Mouse (Mus musculus): Measurements from ENCODE around the gene Actg1.
A peak's percentile ranks its signal among the peaks of the same experiment; 100 is the strongest.

The Actg1 gene

DNA sequence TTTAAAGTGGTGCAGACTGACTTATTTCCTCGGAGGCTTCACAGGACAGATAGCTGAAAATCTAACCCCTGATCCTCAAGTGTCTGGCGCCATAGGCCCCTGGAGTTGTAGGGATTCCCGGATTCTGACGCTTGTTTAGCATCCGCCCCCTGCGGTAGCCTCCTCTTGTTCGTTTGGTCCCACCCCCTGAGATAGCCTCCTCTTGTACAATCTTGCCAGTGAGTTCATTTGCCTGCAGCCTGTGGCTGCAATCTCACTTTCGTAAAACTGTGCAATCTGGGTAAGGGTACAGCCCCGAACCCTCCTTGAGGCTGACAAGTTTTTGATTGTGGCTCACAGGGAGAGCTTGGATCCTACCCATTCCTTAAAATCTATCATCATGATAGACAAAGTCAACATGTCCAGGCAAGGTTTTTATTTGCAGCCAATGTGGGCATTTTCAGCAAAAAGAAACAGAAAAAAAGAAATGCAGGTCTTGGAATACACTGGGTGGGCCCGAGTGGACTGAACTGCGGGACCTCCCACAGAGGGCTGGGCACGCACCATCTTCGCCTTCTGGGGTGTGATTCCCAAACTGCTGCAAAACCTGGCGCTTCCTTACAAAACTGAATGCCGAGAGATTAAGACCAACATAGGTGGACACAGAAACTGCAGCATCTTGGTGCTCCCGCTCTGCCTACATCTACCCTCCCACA lies 33.5 kb downstream of the Actg1 start:
- Histone ChIP-seq H3K36me3 (ENCODE audit: control insufficient read depth, insufficient read depth, low read length, poor library complexity, severe bottlenecking) (no peaks in the 10 kb centered on the region), H3K27me3 (ENCODE audit: control insufficient read depth, insufficient read depth, low read length, poor library complexity, severe bottlenecking) (no peaks in the 10 kb centered on the region; the same call in 1 of the 2 replicates)
- DNase-seq (ENCODE audit: low read depth, low spot score) = no peak

DNA sequence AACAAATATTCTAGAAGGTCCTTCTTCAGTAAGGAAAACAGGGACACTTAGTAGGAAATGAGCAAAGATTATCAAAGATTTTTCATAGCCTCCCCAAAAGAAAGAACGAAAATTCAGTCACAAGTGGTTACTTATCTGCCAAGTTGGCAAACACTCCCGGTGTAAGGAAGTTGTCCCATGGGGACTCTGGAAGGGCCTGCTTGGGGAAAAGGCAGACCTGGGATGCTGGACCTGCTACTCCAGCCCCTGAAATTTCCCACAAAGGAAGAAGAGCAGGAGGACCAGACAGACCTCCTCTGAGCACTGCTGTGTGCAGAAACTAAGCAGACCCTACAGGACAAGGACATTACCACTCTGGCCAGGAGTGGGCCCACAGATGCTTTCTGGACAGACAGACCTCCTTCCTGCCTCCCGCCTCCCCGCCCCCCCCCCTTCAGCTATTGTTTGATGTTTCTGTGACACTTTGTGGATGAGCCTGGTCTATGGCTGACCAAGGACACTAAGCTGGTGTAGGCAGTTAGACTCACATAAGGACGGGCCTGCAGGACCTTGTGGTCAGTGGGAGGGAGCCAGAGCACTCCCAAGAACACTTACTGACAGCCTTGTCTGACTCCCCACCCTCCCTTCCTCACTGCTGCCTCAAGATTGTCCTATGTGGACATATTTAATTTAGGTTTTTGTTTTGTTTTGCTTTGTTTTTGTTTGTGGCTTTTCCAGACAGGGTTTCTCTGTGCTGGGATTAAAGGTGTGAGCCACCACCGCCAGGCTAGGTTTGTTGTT lies 34.2 kb downstream of the Actg1 start:
- Histone ChIP-seq H3K36me3 (ENCODE audit: control insufficient read depth, insufficient read depth, low read length, poor library complexity, severe bottlenecking) (no peaks in the 10 kb centered on the region), H3K27me3 (ENCODE audit: control insufficient read depth, insufficient read depth, low read length, poor library complexity, severe bottlenecking) (no peaks in the 10 kb centered on the region; the same call in 1 of the 2 replicates)
- no peak for DNase-seq (ENCODE audit: low read depth, low spot score)

DNA sequence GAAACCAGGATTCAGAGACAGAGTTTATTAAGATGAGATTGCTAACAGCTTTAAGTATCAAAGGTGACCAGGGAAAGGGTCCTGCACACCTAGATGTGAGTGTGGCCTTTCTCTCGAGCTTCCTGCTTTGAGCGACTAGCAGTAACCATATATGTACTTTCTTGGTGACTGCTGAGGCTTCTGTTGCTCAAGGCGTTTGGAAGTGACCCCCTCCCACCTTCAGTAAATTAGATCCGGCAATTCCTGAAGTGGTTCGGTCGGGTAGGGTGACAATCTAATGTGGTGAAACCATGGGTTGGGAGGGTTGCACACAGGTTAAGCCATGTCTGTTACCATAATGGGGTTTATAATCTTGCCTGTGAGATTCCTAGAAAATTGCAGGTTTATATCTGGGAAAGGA lies 36.3 kb downstream of the Actg1 start:
- no peaks in the 10 kb centered on the region for H3K36me3 ChIP-seq (ENCODE audit: control insufficient read depth, insufficient read depth, low read length, poor library complexity, severe bottlenecking)
- DNase-seq (ENCODE audit: low read depth, low spot score) = no peak
- H3K27me3 ChIP-seq (ENCODE audit: control insufficient read depth, insufficient read depth, low read length, poor library complexity, severe bottlenecking) = no peaks in the 10 kb centered on the region; the same call in 1 of the 2 replicates

DNA sequence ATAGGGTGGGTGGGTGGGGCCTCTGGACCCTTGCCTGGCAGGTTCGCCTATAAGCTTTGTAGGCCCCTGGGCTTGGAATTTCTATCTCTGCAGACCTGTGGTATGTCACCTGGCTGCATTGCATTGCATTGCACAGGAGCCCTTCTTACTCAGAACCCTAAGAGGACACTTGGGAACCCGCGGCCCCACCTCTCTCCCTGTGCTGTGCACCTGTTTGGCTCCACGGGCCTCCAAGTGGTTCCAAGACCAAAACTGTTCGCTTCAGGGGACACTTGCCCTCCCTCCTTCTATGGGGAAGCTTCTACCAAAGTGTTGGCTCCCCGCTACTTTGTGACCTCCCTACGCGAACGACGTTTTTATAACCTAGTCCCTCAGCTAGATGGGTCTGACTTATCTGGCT lies 36.8 kb downstream of the Actg1 start:
- Histone ChIP-seq H3K36me3 (ENCODE audit: control insufficient read depth, insufficient read depth, low read length, poor library complexity, severe bottlenecking) (no peaks in the 10 kb centered on the region), H3K27me3 (ENCODE audit: control insufficient read depth, insufficient read depth, low read length, poor library complexity, severe bottlenecking) (no peaks in the 10 kb centered on the region; the same call in 1 of the 2 replicates)
- DNase-seq (ENCODE audit: low read depth, low spot score) = no peak

DNA sequence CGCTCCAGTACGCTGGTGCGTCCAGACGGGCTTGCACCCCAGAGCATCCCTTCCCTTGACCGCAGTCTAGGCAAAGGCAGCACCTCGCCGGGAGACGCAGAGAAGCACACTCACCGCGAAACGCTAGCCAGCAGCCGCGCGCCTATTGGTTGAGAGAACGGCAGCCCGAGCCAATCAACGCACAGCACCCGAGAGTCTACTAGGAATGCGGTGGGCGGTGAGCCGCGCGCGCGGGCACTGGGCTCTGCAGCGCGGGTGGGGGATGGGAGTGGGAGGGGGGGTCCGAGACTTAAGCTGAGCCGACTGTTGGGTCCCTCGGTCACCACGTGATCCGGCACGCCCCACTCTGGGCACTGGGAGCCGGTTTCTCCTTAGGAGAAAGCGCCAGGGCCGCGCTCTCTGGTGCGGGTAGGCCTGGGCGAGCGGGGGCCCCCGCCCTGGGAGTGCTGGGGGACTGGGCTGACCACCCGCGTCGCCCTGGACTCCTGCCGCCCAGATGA lies 37.5 kb downstream of the Actg1 start:
- Histone ChIP-seq H3K36me3 (ENCODE audit: control insufficient read depth, insufficient read depth, low read length, poor library complexity, severe bottlenecking) (no peaks in the 10 kb centered on the region), H3K27me3 (ENCODE audit: control insufficient read depth, insufficient read depth, low read length, poor library complexity, severe bottlenecking) (no peaks in the 10 kb centered on the region; the same call in 1 of the 2 replicates)
- peak; percentile 45 for DNase-seq (ENCODE audit: low read depth, low spot score)

DNA sequence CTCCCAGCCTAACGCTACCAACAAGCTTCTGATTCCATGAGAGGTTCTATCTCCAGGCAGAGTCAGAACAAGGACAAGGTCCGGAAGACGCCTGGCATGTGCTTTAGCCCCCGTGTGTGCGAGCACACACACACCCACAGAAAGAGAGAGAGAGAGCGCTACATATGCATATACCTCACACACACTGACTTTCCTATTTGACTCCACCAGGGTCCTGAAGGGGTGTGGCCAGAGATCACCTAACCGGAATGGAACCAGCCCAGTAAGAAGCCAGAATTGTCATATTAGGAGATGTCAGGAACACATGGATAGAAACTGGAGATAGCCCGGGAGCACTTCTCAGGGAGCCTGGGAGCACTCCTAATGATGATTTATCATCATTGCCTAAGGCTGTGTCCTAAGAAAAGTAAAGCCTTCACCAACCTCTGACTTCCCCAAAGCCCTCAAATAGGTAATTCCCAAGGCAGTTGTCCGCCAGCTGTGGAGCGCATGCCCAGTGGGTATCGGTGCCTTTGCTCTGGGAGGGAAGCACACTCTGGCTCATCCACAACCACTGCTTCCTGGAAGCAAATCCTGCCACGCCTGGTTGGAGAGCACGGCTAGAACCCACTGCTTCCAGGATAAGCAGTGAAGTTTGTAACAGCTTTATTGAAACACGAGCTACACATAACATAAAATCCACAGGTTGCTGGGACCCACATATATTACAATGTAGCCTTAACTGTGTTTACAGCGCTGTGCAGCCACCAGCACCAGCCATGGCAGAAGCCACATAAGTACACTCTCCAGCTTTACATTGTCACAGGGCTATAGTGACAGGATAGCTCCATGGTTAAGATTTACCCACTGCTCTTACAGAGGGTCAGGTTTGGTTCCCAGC lies 39.7 kb downstream of the Actg1 start:
- no peaks in the 10 kb centered on the region; the same call in 1 of the 2 replicates for H3K27me3 ChIP-seq (ENCODE audit: control insufficient read depth, insufficient read depth, low read length, poor library complexity, severe bottlenecking)
- no peaks in the 10 kb centered on the region for H3K36me3 ChIP-seq (ENCODE audit: control insufficient read depth, insufficient read depth, low read length, poor library complexity, severe bottlenecking)
- DNase-seq (ENCODE audit: low read depth, low spot score) = no peak

DNA sequence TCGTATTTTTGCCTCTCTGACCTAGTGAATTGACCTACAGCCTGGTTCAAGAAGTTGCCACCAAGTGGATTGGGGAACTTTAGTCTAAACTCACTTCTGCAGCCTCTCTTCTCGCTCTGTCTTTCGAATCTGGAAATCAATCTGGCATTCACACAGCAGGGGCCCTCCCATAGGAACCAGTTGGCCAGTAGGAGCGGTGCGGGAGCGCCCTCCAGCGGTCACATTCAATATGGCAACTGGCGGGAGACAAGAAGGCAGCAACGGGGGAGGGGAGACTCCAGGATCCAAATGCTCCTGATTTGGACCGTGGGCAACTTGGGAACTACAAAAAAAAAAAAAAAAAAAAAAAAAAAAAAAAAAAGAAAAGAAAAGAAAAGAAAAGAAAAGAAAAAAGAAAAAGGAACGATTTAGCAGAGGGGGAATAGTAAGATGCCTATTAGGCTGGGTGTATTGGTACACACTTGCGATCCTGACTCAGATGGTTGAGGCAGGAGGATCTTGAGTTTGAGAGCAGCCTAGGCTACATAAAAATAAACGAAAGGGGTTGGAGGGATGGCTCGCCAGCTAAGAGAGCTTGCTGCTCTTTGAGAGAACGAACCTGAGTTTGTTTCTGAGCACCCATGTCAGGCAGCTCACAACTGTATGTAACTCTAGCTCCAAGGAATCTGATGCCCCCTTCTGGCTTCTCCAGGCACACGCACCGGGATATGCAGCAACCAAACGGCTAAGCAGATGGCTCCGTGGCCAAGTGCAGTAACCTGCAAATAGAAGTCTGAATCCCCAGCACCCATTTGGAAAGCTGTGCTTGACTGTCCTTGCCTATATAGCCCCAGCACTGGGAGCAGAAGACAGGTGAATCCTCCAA lies 40.5 kb downstream of the Actg1 start:
- DNase-seq (ENCODE audit: low read depth, low spot score) = peak; percentile 88
- Histone ChIP-seq H3K36me3 (ENCODE audit: control insufficient read depth, insufficient read depth, low read length, poor library complexity, severe bottlenecking) (no peaks in the 10 kb centered on the region), H3K27me3 (ENCODE audit: control insufficient read depth, insufficient read depth, low read length, poor library complexity, severe bottlenecking) (no peaks in the 10 kb centered on the region)

DNA sequence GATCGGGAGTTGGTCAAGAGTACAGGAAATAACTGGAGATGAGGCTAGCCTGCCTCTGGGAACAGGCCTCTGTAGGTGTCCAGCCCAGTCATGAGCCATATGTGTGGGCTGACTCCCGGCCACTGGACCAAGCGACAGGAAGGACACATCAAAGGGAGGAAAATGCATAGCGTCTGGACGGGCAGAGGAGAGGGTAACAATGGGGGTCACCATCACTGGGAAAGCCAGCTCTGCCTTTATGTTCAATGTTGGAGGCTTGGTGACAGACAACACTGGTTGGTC lies 41.3 kb downstream of the Actg1 start:
- H3K27me3 ChIP-seq (ENCODE audit: control insufficient read depth, insufficient read depth, low read length, poor library complexity, severe bottlenecking) = no peaks in the 10 kb centered on the region
- DNase-seq (ENCODE audit: low read depth, low spot score) = no peak
- no peaks in the 10 kb centered on the region for H3K36me3 ChIP-seq (ENCODE audit: control insufficient read depth, insufficient read depth, low read length, poor library complexity, severe bottlenecking)

DNA sequence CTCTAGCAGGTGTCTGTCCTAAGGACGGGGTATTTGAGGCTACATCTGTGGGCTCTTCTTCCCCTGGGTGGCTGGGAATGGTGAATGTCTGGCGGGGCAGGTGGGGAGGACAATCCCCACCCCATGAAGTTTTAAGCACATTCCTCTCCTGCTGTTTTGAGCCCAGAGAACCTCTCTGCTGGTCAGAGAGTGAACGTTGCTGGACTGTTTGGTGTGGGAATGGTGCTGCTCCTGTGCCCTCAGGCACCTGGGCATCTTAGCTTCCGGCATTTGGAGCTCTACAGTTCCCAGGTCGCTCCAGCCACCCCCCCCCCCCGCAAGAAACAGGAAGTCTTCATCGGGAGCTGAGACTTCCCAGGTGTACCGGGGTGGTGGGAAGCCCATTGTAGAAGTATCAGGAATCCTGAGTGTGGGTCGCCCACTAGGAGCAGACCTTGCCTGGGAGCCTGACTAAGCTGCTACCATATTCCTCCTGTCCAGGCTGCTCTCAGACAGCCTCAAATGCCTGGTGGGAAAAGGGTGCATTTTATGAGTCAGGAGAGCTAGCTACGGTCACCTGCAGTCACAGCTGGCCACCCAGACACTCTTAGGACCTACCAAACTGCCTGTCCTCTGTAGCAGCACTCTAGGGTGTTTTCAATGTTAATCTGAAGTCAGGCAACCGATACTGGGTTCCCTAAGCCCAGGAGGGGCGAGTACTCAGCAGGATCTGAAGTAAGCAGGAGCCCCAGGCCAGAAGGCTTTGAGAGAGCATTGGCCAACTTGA lies 41.8 kb downstream of the Actg1 start:
- no peaks in the 10 kb centered on the region for H3K27me3 ChIP-seq (ENCODE audit: control insufficient read depth, insufficient read depth, low read length, poor library complexity, severe bottlenecking)
- DNase-seq (ENCODE audit: low read depth, low spot score) = no peak
- H3K36me3 ChIP-seq (ENCODE audit: control insufficient read depth, insufficient read depth, low read length, poor library complexity, severe bottlenecking) = no peaks in the 10 kb centered on the region

DNA sequence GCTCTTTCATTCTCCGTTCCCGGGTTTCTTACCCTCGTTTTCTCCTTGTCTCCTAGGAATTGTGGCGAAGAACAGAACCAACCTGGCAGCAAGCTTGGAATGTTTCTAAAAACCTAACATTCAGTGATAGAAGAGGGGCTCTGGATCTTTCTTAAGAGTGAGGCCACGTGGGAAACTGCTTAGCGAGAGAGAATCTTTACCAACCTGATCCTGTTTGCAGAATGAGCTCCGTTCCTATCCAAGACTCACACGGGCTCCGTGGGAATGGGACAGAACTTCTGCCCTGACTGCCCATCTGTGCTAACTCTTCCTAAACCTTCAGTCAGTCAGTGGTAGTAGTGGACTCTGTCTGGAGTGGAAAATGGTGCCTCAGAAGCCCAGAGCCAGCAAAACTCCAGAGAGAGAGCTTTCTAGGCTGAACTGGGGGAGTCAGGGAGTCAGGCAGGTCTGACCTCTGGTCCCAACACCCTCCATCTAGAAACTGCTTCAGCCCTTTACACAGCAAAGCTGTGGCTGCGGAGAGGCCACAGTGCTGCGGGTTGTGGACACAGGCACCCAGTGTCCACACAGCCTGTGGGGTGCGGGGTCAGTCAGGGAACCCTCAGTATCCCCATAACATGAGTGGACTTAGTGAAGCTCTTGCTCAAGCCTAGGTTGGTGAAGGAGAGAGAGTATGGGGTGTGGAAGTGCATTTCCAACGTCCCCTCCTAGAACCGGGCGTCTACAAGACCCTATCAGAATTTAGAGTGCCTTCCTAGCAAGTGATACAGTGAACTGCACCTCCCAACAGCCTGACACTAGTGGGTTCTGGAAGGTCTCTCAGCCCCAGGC lies 42.6 kb downstream of the Actg1 start:
- no peaks in the 10 kb centered on the region for H3K36me3 ChIP-seq (ENCODE audit: control insufficient read depth, insufficient read depth, low read length, poor library complexity, severe bottlenecking)
- no peaks in the 10 kb centered on the region for H3K27me3 ChIP-seq (ENCODE audit: control insufficient read depth, insufficient read depth, low read length, poor library complexity, severe bottlenecking)
- DNase-seq (ENCODE audit: low read depth, low spot score) = no peak

DNA sequence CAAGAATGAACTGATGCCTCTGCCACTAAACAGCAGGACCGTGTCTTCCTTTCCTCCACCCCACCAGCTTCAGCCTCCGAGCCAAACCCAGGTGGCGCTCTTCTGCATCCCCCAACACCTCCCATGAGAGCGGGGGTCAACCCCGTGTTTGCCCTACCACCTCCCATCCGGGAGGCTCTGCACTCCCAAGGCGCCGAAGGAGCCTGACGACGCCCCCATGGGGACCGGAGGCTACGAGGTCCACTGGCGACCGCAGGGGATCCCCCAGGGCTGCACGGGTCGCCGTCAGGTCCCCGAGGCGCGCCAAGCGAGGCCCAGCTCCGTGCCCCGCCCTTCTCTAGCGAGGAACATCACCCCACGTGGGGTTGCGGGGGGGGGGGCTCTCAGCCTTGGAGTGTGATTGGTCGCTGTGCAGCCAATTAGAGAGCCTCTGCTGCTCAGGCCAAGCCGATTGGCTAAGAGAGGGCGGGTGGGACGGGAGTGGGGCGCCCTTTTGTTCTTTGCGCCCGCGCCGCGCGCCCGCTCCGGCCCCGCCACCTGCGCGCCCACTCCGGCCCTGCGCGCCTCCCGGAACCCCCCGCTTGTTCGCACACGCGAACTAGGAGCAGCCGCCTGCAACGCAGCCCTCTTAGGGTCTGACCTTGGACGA lies 43.3 kb downstream of the Actg1 start:
- DNase-seq (ENCODE audit: low read depth, low spot score) = peak; percentile 97
- no peaks in the 10 kb centered on the region for H3K36me3 ChIP-seq (ENCODE audit: control insufficient read depth, insufficient read depth, low read length, poor library complexity, severe bottlenecking)
- H3K27me3 ChIP-seq (ENCODE audit: control insufficient read depth, insufficient read depth, low read length, poor library complexity, severe bottlenecking) = no peaks in the 10 kb centered on the region

DNA sequence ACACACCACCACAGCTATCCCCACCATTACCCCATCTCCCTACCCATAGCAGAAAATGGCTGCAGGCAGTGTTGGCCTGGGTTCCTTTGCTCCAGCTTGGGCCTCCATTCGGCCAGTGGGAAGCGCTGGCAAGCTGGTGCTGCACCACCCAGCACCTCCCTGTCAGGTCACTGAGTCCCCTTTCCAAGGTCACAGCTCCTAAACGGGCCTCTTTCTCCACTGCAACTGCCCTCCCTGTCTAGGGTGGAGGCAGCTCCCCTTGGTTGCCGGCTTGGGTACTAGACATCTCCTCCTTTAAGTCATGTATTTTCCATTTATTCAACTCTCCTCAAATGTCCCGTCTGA lies 44.0 kb downstream of the Actg1 start:
- H3K27me3 ChIP-seq (ENCODE audit: control insufficient read depth, insufficient read depth, low read length, poor library complexity, severe bottlenecking) = no peaks in the 10 kb centered on the region
- no peaks in the 10 kb centered on the region for H3K36me3 ChIP-seq (ENCODE audit: control insufficient read depth, insufficient read depth, low read length, poor library complexity, severe bottlenecking)
- no peak for DNase-seq (ENCODE audit: low read depth, low spot score)

Measured in splenic B cell, adult 2 months (primary cell).